In the genomic region with DNA sequence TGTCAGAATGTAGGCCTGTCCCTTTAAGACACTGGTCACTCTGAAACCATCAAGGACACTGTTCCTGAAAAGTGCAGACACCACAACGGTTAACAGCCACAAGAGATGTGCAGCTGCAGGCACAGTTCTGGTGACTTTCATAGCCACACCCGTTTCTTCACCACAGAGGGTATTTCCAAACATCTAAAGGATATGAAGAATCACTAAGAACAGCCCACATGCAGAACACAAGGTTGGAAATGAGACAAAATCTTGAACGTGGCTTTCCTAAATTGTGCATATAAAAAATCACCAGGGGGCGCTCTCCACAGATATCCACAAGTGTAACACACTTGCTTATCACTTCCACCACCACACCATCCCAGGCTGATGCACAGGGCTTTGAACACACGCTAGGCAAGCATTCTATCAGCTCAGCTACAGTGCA, we compare ENCODE assay signal across 10 mouse cellular contexts. TPM values are rescaled to one million over a fixed set of nuclear protein-coding genes. Genes with fewer than 3 reads are reported as not detected.
A peak's percentile ranks its signal among the peaks of the same experiment; 100 is the strongest.
DNase-seq lines count a peak whose midpoint lies in the region; ATAC-seq and TF ChIP-seq lines count a peak whose summit lies in the region.
"Had no signal": no experiment of that assay in that cellular context is flagged by ENCODE, and none has a peak within 500 bp of the region (broad histone marks: within the 10 kb centered on the region; RNA-seq: fewer than 3 reads in every experiment).

No protein-coding gene starts in this region.

- 32% methylated on average over 5 of the region's 5 CpGs for WGBS in cerebellum, adult 2 months
- WGBS in midbrain, embryonic 11.5 days = 45% methylated on average over 5 of the region's 5 CpGs
- WGBS in midbrain, embryonic 13.5 days = 39% methylated on average over 5 of the region's 5 CpGs
- WGBS in lung, embryonic 14.5 days = 35% methylated on average over 5 of the region's 5 CpGs

- TF ChIP-seq CTCF in cerebellum, adult 2 months (IDR thresholded peaks at IDR 0.05; ENCODE audit: borderline replicate concordance, insufficient read depth, low read depth, low read length) = peak; percentile 25; the same call in 1 of the 2 replicates
- TF ChIP-seq CTCF in lung, embryonic 14.5 days (IDR thresholded peaks at IDR 0.05; ENCODE audit: low read depth) = peak; percentile 65

- no peak overlapping the region for H3K4me2 ChIP-seq in midbrain, embryonic 11.5 days
- H3K4me2 ChIP-seq in midbrain, embryonic 13.5 days (replicated peaks) = no peak overlapping the region
- no peak overlapping the region for H3K4me2 ChIP-seq in lung, embryonic 14.5 days
- H3K4me2 ChIP-seq: hindbrain, embryonic 15.5 days had no signal

- no peak for DNase-seq in cerebellum, adult 2 months
- no peak for DNase-seq in cerebellum, adult 11 months
- peak; percentile 89 for DNase-seq in midbrain, embryonic 11.5 days (ENCODE audit: low spot score, missing footprints)
- peak; percentile 64 for DNase-seq in embryo, embryonic 10.5 days (ENCODE audit: low spot score)
- peak; percentile 64 for DNase-seq in lung, embryonic 14.5 days
- peak; percentile 36 for DNase-seq in thymus, postnatal 25 days
- no peak for DNase-seq in ovary, postnatal 14 days (ENCODE audit: low spot score)

- H3K4me1 ChIP-seq in cerebellum, adult 2 months (ENCODE audit: control insufficient read depth, insufficient read depth, low read length) = no peaks in the 10 kb centered on the region
- H3K4me1 ChIP-seq in midbrain, embryonic 11.5 days (ENCODE audit: control insufficient read depth, insufficient read depth, low read length) = no peaks in the 10 kb centered on the region
- no peaks in the 10 kb centered on the region for H3K4me1 ChIP-seq in midbrain, embryonic 13.5 days (replicated peaks)
- H3K4me1 ChIP-seq in lung, embryonic 14.5 days (ENCODE audit: insufficient read depth) = no peaks in the 10 kb centered on the region
- H3K4me1 ChIP-seq: hindbrain, embryonic 15.5 days had no signal

- no peak for TF ChIP-seq POLR2A in cerebellum, adult 2 months (IDR thresholded peaks at IDR 0.05; ENCODE audit: borderline replicate concordance, insufficient read depth, low read length)

- no peaks in the 10 kb centered on the region for H3K9me3 ChIP-seq in midbrain, embryonic 11.5 days (ENCODE audit: control insufficient read depth, low read length)
- no peaks in the 10 kb centered on the region for H3K9me3 ChIP-seq in midbrain, embryonic 13.5 days
- H3K9me3 ChIP-seq in lung, embryonic 14.5 days (ENCODE audit: low read depth, low read length) = no peaks in the 10 kb centered on the region
- H3K9me3 ChIP-seq: hindbrain, embryonic 15.5 days had no signal

- H3K36me3 ChIP-seq in midbrain, embryonic 11.5 days (ENCODE audit: control insufficient read depth, insufficient read depth, low read length) = no peaks in the 10 kb centered on the region
- H3K36me3 ChIP-seq in midbrain, embryonic 13.5 days = no peaks in the 10 kb centered on the region
- no peaks in the 10 kb centered on the region for H3K36me3 ChIP-seq in lung, embryonic 14.5 days (ENCODE audit: insufficient read depth)
- H3K36me3 ChIP-seq: hindbrain, embryonic 15.5 days had no signal

- no peak overlapping the region for H3K4me3 ChIP-seq in cerebellum, adult 2 months (replicated peaks; ENCODE audit: insufficient read depth, low read depth, low read length)
- no peak overlapping the region for H3K4me3 ChIP-seq in midbrain, embryonic 11.5 days (ENCODE audit: low read depth, low read length)
- no peak overlapping the region for H3K4me3 ChIP-seq in midbrain, embryonic 13.5 days (replicated peaks)
- H3K4me3 ChIP-seq in lung, embryonic 14.5 days (ENCODE audit: low read depth, low read length) = no peak overlapping the region
- H3K4me3 ChIP-seq: hindbrain, embryonic 15.5 days; myocyte had no signal

- H3K27ac ChIP-seq in cerebellum, adult 2 months (ENCODE audit: insufficient read depth, low read length) = no peak overlapping the region
- H3K27ac ChIP-seq in midbrain, embryonic 11.5 days (ENCODE audit: low read depth, low read length) = no peak overlapping the region
- no peak overlapping the region for H3K27ac ChIP-seq in midbrain, embryonic 13.5 days
- H3K27ac ChIP-seq in lung, embryonic 14.5 days (ENCODE audit: low read depth) = no peak overlapping the region
- H3K27ac ChIP-seq: hindbrain, embryonic 15.5 days had no signal

- no peak for ATAC-seq in midbrain, embryonic 11.5 days (ENCODE audit: low FRiP score)
- no peak for ATAC-seq in midbrain, embryonic 13.5 days
- no peak for ATAC-seq in lung, embryonic 14.5 days (ENCODE audit: insufficient read depth)

- no peak overlapping the region for H3K9ac ChIP-seq in midbrain, embryonic 11.5 days (ENCODE audit: low read length)
- no peak overlapping the region for H3K9ac ChIP-seq in midbrain, embryonic 13.5 days (replicated peaks)
- no peak overlapping the region for H3K9ac ChIP-seq in lung, embryonic 14.5 days
- H3K9ac ChIP-seq: hindbrain, embryonic 15.5 days had no signal

- no peaks in the 10 kb centered on the region for H3K27me3 ChIP-seq in cerebellum, adult 2 months (ENCODE audit: control insufficient read depth, insufficient read depth, low read length)
- H3K27me3 ChIP-seq in midbrain, embryonic 11.5 days (ENCODE audit: control insufficient read depth, insufficient read depth, low read length) = no peaks in the 10 kb centered on the region
- no peaks in the 10 kb centered on the region for H3K27me3 ChIP-seq in midbrain, embryonic 13.5 days
- H3K27me3 ChIP-seq in lung, embryonic 14.5 days (ENCODE audit: insufficient read depth, low read length) = no peaks in the 10 kb centered on the region
- H3K27me3 ChIP-seq: hindbrain, embryonic 15.5 days had no signal

RNA-seq across cellular contexts. Expression of a gene that starts 32.6 kb away (rescaled TPM):
- 147 and 153 TPM in 2 replicates for polyA plus RNA-seq in cerebellum, adult 2 months (2012; rRNA removed)
- polyA plus RNA-seq in midbrain, embryonic 11.5 days (2014; fragmentation: Nextera tagmentation; extraction: Ambion mirVana) = 72.0 and 79.6 TPM in 2 replicates
- polyA plus RNA-seq in midbrain, embryonic 13.5 days (2015; fragmentation: Nextera tagmentation; extraction: Ambion mirVana) = 74.3 and 77.5 TPM in 2 replicates
- 87.1 and 87.8 TPM in 2 replicates for polyA plus RNA-seq in lung, embryonic 14.5 days (2014; fragmentation: Nextera tagmentation; extraction: Ambion mirVana)

RNA-seq across cellular contexts. Expression of a gene that starts 47.3 kb away (rescaled TPM):
- 32.4 and 33.7 TPM in 2 replicates for polyA plus RNA-seq in cerebellum, adult 2 months (2012; rRNA removed)
- 123 and 126 TPM in 2 replicates for polyA plus RNA-seq in midbrain, embryonic 11.5 days (2014; fragmentation: Nextera tagmentation; extraction: Ambion mirVana)
- 92.8 and 107 TPM in 2 replicates for polyA plus RNA-seq in midbrain, embryonic 13.5 days (2015; fragmentation: Nextera tagmentation; extraction: Ambion mirVana)
- polyA plus RNA-seq in lung, embryonic 14.5 days (2014; fragmentation: Nextera tagmentation; extraction: Ambion mirVana) = 123 and 128 TPM in 2 replicates

RNA-seq across cellular contexts. Expression of a gene that starts 47.4 kb away (rescaled TPM):
- 16.1 and 16.2 TPM in 2 replicates for polyA plus RNA-seq in cerebellum, adult 2 months (2012; rRNA removed)
- 40.1 and 40.6 TPM in 2 replicates for polyA plus RNA-seq in midbrain, embryonic 11.5 days (2014; fragmentation: Nextera tagmentation; extraction: Ambion mirVana)
- polyA plus RNA-seq in midbrain, embryonic 13.5 days (2015; fragmentation: Nextera tagmentation; extraction: Ambion mirVana) = 33.2 and 38.2 TPM in 2 replicates
- 21.8 and 22.9 TPM in 2 replicates for polyA plus RNA-seq in lung, embryonic 14.5 days (2014; fragmentation: Nextera tagmentation; extraction: Ambion mirVana)

Comparison
In these comparisons a context has a peak if more than half of its experiments do, and no peak if none do; other contexts are left out.
1. DNase-seq: peak in midbrain, embryonic 11.5 days (single experiment), embryo, embryonic 10.5 days (single experiment), lung, embryonic 14.5 days (single experiment) and thymus, postnatal 25 days (single experiment); none in cerebellum, adult 2 months (0 of 2), cerebellum, adult 11 months (single experiment) and ovary, postnatal 14 days (single experiment).